Mouse (Mus musculus): ENCODE results near the gene B3gat3. TPM values are rescaled to one million over a fixed set of nuclear protein-coding genes. Genes with fewer than 3 reads are reported as not detected.
A peak's percentile ranks its signal among the peaks of the same experiment; 100 is the strongest.

Gene B3gat3
- polyA plus RNA-seq, 1 experiment from 2014 or later: 35.9 TPM

DNA sequence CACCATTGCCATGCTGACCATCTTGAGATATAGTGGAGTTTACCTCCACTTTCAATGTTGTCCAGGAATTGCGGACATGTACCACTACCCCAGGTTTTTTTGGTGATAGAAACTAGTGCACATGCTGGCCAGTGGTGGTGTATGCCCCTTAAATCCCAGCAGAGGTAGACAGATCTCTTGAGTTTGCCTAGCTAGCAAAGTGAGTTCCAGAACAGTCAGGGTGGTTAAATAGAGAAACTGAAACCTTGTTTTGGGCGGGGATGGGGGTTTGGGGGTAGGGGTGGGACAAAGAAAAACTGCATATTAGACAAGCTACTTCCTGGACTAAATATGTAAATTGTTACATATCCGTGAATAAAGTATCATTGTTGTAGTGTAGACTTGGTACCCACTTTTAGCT lies 1.2 kb upstream of the B3gat3 start:
- no peak for ATAC-seq (replicated peaks; ENCODE audit: insufficient number of reproducible peaks, low FRiP score, low TSS enrichment)
- H3K4me3 ChIP-seq (ENCODE audit: low read depth, low read length): no peak overlapping the region
- 89% methylated on average over 3 of the region's 3 CpGs for WGBS (ENCODE audit: insufficient replicate concordance)
- H3K27me3 ChIP-seq (ENCODE audit: control insufficient read depth, insufficient read depth, low read length): no peaks in the 10 kb centered on the region
- peaks cover 8% of the 10 kb centered on the region for H3K4me1 ChIP-seq (ENCODE audit: control insufficient read depth, insufficient read depth, low read length)
- no peak overlapping the region for H3K27ac ChIP-seq (ENCODE audit: low read depth, low read length)
- H3K36me3 ChIP-seq (ENCODE audit: control insufficient read depth, insufficient read depth, low read length): peaks cover 33% of the 10 kb centered on the region
- no peak overlapping the region for H3K9ac ChIP-seq (ENCODE audit: low read depth, low read length)
- no peak overlapping the region for H3K4me2 ChIP-seq
- H3K9me3 ChIP-seq (replicated peaks; ENCODE audit: control insufficient read depth, low read length): no peaks in the 10 kb centered on the region

DNA sequence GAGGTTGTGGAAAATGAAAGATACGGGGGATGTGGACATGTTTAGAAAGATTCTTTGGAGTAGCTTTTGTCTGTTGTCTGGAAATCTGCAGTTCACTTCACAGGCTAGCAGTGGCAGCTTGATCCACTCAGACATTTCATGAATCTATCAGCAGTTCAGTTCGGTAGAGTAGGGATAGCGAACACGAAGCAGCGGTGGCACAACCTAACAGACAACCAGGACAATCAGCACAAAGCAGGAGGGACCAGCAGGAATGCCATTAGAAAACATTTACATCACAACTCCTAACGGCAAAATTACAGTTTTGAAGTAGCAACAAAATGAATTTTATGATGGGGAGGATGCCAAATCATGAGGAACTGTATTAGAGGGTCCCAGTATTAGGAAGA lies 496 bp upstream of the B3gat3 start:
- H3K4me1 ChIP-seq (ENCODE audit: control insufficient read depth, insufficient read depth, low read length): peaks cover 8% of the 10 kb centered on the region
- ATAC-seq (replicated peaks; ENCODE audit: insufficient number of reproducible peaks, low FRiP score, low TSS enrichment): no peak
- no peaks in the 10 kb centered on the region for H3K27me3 ChIP-seq (ENCODE audit: control insufficient read depth, insufficient read depth, low read length)
- H3K27ac ChIP-seq (ENCODE audit: low read depth, low read length): peak overlapping the region; percentile 78
- peak overlapping the region; percentile 79 for H3K4me3 ChIP-seq (ENCODE audit: low read depth, low read length)
- no peaks in the 10 kb centered on the region for H3K9me3 ChIP-seq (replicated peaks; ENCODE audit: control insufficient read depth, low read length)
- H3K9ac ChIP-seq (ENCODE audit: low read depth, low read length): peak overlapping the region; percentile 82; the same call in 1 of the 2 replicates
- 61% methylated on average over 6 of the region's 6 CpGs for WGBS (ENCODE audit: insufficient replicate concordance)
- peak overlapping the region; percentile 87 for H3K4me2 ChIP-seq
- H3K36me3 ChIP-seq (ENCODE audit: control insufficient read depth, insufficient read depth, low read length): peaks cover 26% of the 10 kb centered on the region

DNA sequence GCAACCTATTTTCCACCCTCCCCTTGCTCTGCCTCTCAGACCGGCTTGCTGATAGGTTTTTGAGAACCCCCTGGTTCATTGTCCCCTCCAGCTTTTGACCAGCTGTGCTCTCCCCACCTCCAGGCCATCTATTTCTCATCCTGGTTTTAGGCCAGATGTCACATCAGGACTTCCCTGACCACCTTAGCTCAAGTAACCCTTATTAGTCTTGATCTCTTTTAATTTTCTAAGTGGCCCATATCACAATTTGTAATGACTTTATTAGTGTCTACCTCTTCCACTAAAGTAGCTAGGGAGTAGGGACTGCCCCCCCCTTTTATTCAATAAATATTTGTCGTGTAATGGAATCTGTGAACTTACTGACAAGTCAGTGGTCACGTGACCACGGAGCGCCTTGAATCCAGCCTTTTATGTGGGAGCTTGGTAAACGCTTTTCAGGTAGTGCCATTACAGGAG lies 690 bp downstream of the B3gat3 start:
- H3K4me2 ChIP-seq: peak overlapping the region; percentile 87
- peak overlapping the region; percentile 82 for H3K9ac ChIP-seq (ENCODE audit: low read depth, low read length)
- H3K9me3 ChIP-seq (replicated peaks; ENCODE audit: control insufficient read depth, low read length): no peaks in the 10 kb centered on the region
- H3K27ac ChIP-seq (ENCODE audit: low read depth, low read length): peak overlapping the region; percentile 78
- H3K27me3 ChIP-seq (ENCODE audit: control insufficient read depth, insufficient read depth, low read length): no peaks in the 10 kb centered on the region
- WGBS (ENCODE audit: insufficient replicate concordance): 2% methylated on average over 6 of the region's 6 CpGs
- peaks cover 21% of the 10 kb centered on the region for H3K36me3 ChIP-seq (ENCODE audit: control insufficient read depth, insufficient read depth, low read length)
- H3K4me3 ChIP-seq (ENCODE audit: low read depth, low read length): peak overlapping the region; percentile 79
- ATAC-seq (replicated peaks; ENCODE audit: insufficient number of reproducible peaks, low FRiP score, low TSS enrichment): no peak
- peaks cover 8% of the 10 kb centered on the region for H3K4me1 ChIP-seq (ENCODE audit: control insufficient read depth, insufficient read depth, low read length)

DNA sequence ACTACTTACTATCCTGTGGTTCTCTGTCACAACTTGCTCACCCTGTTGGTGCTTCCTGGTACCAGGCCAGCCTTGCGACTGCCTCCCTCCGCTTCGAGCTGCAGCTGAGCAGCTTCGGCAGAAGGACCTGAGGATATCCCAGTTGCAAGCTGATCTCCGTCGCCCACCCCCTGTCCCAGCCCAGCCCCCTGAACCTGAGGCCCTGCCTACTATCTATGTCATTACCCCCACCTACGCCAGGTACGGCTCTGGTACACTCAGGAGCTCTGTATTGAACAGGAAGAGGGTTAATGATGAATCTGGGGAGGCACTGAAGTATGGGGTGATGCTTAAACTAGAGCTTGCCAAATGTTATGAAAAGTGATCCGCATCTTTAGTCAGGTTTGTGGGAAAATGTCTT lies 1.6 kb downstream of the B3gat3 start:
- no peaks in the 10 kb centered on the region for H3K9me3 ChIP-seq (replicated peaks; ENCODE audit: control insufficient read depth, low read length)
- no peak for ATAC-seq (replicated peaks; ENCODE audit: insufficient number of reproducible peaks, low FRiP score, low TSS enrichment)
- H3K27me3 ChIP-seq (ENCODE audit: control insufficient read depth, insufficient read depth, low read length): no peaks in the 10 kb centered on the region
- 77% methylated on average over 9 of the region's 9 CpGs for WGBS (ENCODE audit: insufficient replicate concordance)
- H3K4me2 ChIP-seq: peak overlapping the region; percentile 87
- H3K4me3 ChIP-seq (ENCODE audit: low read depth, low read length): no peak overlapping the region; the same call in 1 of the 2 replicates
- no peak overlapping the region for H3K9ac ChIP-seq (ENCODE audit: low read depth, low read length)
- H3K4me1 ChIP-seq (ENCODE audit: control insufficient read depth, insufficient read depth, low read length): peaks cover 8% of the 10 kb centered on the region
- H3K27ac ChIP-seq (ENCODE audit: low read depth, low read length): no peak overlapping the region
- H3K36me3 ChIP-seq (ENCODE audit: control insufficient read depth, insufficient read depth, low read length): peaks cover 14% of the 10 kb centered on the region

DNA sequence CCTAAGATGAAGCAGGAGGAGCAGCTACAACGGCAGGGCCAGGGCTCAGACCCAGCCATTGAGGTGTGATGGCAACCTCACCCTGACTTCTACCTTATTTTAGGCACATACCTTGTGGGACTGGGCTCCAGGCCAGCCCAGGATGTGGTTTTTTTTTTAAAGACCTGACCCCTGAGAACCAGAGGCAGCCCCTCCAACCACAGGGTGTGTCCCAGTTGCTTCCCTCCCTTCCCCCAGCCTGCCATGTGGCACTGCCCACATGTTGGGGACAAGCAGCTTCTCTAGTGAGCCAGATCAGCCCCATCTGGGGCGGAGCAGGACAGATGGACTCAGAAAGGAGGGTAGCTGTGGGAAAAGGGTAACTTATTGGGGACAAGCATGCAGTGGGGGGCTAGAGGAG lies 6.6 kb downstream of the B3gat3 start:
- Histone ChIP-seq H3K27ac (ENCODE audit: low read depth, low read length) (no peak overlapping the region), H3K4me2 (no peak overlapping the region), H3K4me1 (ENCODE audit: control insufficient read depth, insufficient read depth, low read length) (peaks cover 20% of the 10 kb centered on the region), H3K4me3 (ENCODE audit: low read depth, low read length) (no peak overlapping the region), H3K27me3 (ENCODE audit: control insufficient read depth, insufficient read depth, low read length) (no peaks in the 10 kb centered on the region), H3K9ac (ENCODE audit: low read depth, low read length) (no peak overlapping the region), H3K36me3 (ENCODE audit: control insufficient read depth, insufficient read depth, low read length) (peaks cover 16% of the 10 kb centered on the region), H3K9me3 (replicated peaks; ENCODE audit: control insufficient read depth, low read length) (no peaks in the 10 kb centered on the region)
- ATAC-seq (replicated peaks; ENCODE audit: insufficient number of reproducible peaks, low FRiP score, low TSS enrichment): no peak
- WGBS (ENCODE audit: insufficient replicate concordance): 94% methylated on average over 2 of the region's 2 CpGs

DNA sequence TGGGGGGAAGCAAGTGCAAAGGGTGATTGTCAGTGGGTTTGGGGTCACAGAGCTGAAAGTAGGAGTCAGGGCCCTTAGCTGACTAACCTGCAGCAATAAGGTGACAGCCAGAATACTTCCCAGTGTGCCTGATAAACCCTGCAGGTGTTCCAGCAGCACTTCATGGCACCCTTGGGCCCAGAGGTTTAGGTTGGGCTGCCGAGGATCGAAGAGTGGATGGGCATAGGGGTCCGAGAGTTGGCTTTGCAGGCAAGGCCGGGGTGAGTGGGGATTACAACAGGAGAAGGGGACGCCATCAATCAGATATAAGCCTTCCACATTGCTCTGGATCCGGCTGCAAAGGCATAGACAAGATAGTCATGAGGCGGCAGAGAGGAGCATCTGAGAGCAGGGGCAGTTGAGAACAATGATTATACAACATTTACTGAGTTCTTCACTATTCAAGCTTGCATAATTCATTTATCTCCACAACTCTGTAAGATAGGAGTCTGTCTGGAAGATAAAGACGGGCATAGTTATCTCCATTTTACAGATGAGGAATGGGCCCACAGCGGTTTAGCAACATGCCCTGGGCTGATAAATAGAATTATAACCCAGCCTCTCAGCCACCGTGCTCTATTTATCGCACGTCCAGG lies 7.8 kb downstream of the B3gat3 start:
- H3K27ac ChIP-seq (ENCODE audit: low read depth, low read length): no peak overlapping the region
- ATAC-seq (replicated peaks; ENCODE audit: insufficient number of reproducible peaks, low FRiP score, low TSS enrichment): no peak
- 83% methylated on average over 12 of the region's 12 CpGs for WGBS (ENCODE audit: insufficient replicate concordance)

DNA sequence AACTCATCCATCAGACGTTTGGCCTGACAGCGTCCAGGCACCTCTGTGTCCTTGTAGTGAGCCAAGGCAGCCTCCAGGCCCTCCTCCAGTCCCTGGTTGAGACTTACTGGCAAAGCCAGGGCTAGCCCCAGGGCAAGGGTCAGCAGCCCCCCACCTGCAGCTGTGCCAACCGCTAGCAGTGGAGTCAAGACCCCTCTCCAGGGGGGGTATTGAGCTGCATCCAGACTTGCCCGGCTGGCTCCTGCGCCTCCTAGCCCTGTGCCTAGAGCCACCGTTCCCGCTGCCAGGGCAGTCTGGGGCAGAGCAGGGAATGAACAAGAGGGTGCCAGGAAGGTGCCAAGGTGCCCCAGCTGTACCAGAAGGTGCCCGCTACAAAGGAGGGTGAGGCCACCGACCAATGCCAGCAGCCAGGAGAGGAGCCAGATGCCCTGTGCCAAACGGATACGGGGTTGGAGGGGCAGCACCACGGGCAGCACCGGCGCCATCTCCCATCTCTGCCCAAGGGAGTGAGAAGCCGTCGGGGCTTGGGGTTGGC lies 8.6 kb downstream of the B3gat3 start:
- Histone ChIP-seq H3K27me3 (ENCODE audit: control insufficient read depth, insufficient read depth, low read length) (no peaks in the 10 kb centered on the region), H3K9me3 (replicated peaks; ENCODE audit: control insufficient read depth, low read length) (no peaks in the 10 kb centered on the region), H3K4me3 (ENCODE audit: low read depth, low read length) (peak overlapping the region; percentile 87), H3K4me2 (peak overlapping the region; percentile 89), H3K9ac (ENCODE audit: low read depth, low read length) (no peak overlapping the region; the same call in 1 of the 2 replicates), H3K36me3 (ENCODE audit: control insufficient read depth, insufficient read depth, low read length) (peaks cover 11% of the 10 kb centered on the region), H3K27ac (ENCODE audit: low read depth, low read length) (peak overlapping the region; percentile 76; the same call in 1 of the 2 replicates), H3K4me1 (ENCODE audit: control insufficient read depth, insufficient read depth, low read length) (peaks cover 20% of the 10 kb centered on the region)
- ATAC-seq (replicated peaks; ENCODE audit: insufficient number of reproducible peaks, low FRiP score, low TSS enrichment): no peak
- 18% methylated on average over 16 of the region's 16 CpGs for WGBS (ENCODE audit: insufficient replicate concordance)

More for the DNA sequence above, 7.8 kb downstream of the B3gat3 start:
- Histone ChIP-seq H3K27me3 (ENCODE audit: control insufficient read depth, insufficient read depth, low read length) (no peaks in the 10 kb centered on the region), H3K36me3 (ENCODE audit: control insufficient read depth, insufficient read depth, low read length) (peaks cover 14% of the 10 kb centered on the region), H3K9me3 (replicated peaks; ENCODE audit: control insufficient read depth, low read length) (no peaks in the 10 kb centered on the region), H3K4me2 (no peak overlapping the region), H3K4me3 (ENCODE audit: low read depth, low read length) (no peak overlapping the region), H3K4me1 (ENCODE audit: control insufficient read depth, insufficient read depth, low read length) (peaks cover 20% of the 10 kb centered on the region), H3K9ac (ENCODE audit: low read depth, low read length) (no peak overlapping the region)

DNA sequence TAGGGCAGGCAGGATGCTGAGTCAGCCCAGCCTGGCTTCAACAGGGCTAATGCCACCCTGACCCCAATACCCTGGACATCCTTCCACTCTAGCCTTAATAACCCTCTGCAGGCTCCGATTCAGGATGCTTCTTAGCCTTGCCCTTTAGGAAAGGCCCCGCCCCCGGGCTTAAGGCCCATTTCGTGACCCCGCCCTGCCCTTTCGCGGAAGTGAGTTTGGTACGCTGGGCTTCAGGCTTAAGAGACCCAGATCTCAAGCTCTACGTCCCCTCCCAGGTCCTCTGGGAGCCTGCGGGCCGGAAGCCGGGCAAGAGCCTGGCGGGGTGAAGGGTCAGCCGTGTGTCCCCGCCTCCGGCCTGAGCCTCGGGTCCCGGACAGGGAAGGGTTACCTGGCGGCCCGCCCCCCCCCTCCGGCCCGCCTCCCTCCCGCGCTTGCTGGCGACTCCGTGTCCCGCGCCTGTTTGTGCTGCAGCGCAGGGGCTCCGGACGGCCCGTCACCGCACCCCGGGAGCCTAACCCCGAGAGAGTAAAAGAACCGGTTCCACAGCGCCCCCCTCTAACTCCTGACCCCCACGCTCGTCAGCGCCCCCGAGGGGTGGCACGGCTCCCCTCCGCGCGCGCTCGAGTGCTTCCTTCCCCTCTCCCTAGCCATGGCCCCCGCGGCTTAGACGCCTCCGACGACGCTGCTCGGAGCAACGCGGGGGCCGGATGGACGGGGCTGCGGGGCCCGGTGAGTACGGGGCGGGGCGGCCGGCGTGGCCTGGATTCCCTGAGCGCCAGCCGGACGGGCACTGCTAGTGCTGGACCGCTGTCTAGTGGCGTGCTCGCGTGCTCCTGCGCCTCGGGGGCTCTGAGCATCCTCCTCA lies 9.3 kb downstream of the B3gat3 start, which contains the start of the genes Rom1 and Eml3:
Gene Rom1 (minus strand): TSS at position 133 of the 865 bp plus-strand sequence.
Gene Eml3 (plus strand): TSS at position 329 of the 865 bp plus-strand sequence.
- Histone ChIP-seq H3K9ac (ENCODE audit: low read depth, low read length) (peak within 1 kb of the TSS; percentile 91), H3K36me3 (ENCODE audit: control insufficient read depth, insufficient read depth, low read length) (peaks cover 13% of the 10 kb centered on the region), H3K4me1 (ENCODE audit: control insufficient read depth, insufficient read depth, low read length) (peaks cover 20% of the 10 kb centered on the region), H3K9me3 (replicated peaks; ENCODE audit: control insufficient read depth, low read length) (no peaks in the 10 kb centered on the region), H3K27ac (ENCODE audit: low read depth, low read length) (peak within 1 kb of the TSS; percentile 76), H3K4me3 (ENCODE audit: low read depth, low read length) (peak within 1 kb of the TSS; percentile 87), H3K27me3 (ENCODE audit: control insufficient read depth, insufficient read depth, low read length) (no peaks in the 10 kb centered on the region), H3K4me2 (peak within 1 kb of the TSS; percentile 89)
- 1% methylated on average over 58 of the region's 74 CpGs for WGBS (ENCODE audit: insufficient replicate concordance)
- ATAC-seq (replicated peaks; ENCODE audit: insufficient number of reproducible peaks, low FRiP score, low TSS enrichment): peak; percentile 82
